Mouse (Mus musculus): ENCODE data around the gene Gm21293. TPM values are rescaled to one million over a fixed set of nuclear protein-coding genes. Genes with fewer than 3 reads are reported as not detected.

Gene Gm21293
- total and polyA plus RNA-seq, 3 experiments, result not detected

Other genes with a start within 250 kb of the Gm21293 start
- not detected for gene Gm6763, start 8.5 kb downstream of the Gm21293 start, total RNA-seq (2021)
- gene Gm6763, start 8.5 kb downstream of the Gm21293 start, polyA plus RNA-seq (2012; rRNA removed), result not detected in 2 replicates
- gene Gm8764, start 17.0 kb downstream of the Gm21293 start, total RNA-seq (2021), result not detected
- gene Gm8764, start 17.0 kb downstream of the Gm21293 start, polyA plus RNA-seq (2012; rRNA removed), result not detected in 2 replicates
- not detected for gene Gm21304, start 25.5 kb downstream of the Gm21293 start, total RNA-seq (2021)
- gene Gm21304, start 25.5 kb downstream of the Gm21293 start, polyA plus RNA-seq (2012; rRNA removed), result not detected in 2 replicates
- not detected for gene Gm21312, start 34.0 kb downstream of the Gm21293 start, total RNA-seq (2021)
- gene Gm21312, start 34.0 kb downstream of the Gm21293 start, polyA plus RNA-seq (2012; rRNA removed), result not detected in 2 replicates
- gene Gm20765, start 42.5 kb downstream of the Gm21293 start, total RNA-seq (2021), result not detected
- not detected in 2 replicates for gene Gm20765, start 42.5 kb downstream of the Gm21293 start, polyA plus RNA-seq (2012; rRNA removed)
- gene Gm4340, start 51.1 kb downstream of the Gm21293 start, total RNA-seq (2021), result not detected
- not detected in 2 replicates for gene Gm4340, start 51.1 kb downstream of the Gm21293 start, polyA plus RNA-seq (2012; rRNA removed)